Mouse (Mus musculus): Measurements from ENCODE around the gene Zfp358. TPM values are rescaled to one million over a fixed set of nuclear protein-coding genes. Genes with fewer than 3 reads are reported as not detected.
A peak's percentile ranks its signal among the peaks of the same experiment; 100 is the strongest.

Gene Zfp358
- 29.8 and 31.6 TPM in 2 replicates for polyA plus RNA-seq (2015; fragmentation: Nextera tagmentation; extraction: Ambion mirVana)

- ATAC-seq (peak; percentile 98), DNase-seq (ENCODE audit: low spot score) (peak; percentile 89)
- Histone ChIP-seq H3K9me3 (ENCODE audit: low read length) (no peaks in the 10 kb centered on the region), H3K27me3 (replicated peaks; ENCODE audit: insufficient read depth, low read length) (no peaks in the 10 kb centered on the region), H3K9ac (replicated peaks; ENCODE audit: low read depth) (peak within 1 kb of the TSS; percentile 97), H3K4me1 (ENCODE audit: insufficient read depth, low read depth, low read length) (peaks cover 6% of the 10 kb centered on the region; the same call in 1 of the 2 replicates), H3K36me3 (ENCODE audit: insufficient read depth, low read length) (peaks cover 9% of the 10 kb centered on the region; the same call in 1 of the 2 replicates), H3K27ac (ENCODE audit: low read length) (peak within 1 kb of the TSS; percentile 82), H3K4me2 (replicated peaks; ENCODE audit: low read depth, low read length) (peak within 1 kb of the TSS; percentile 68), H3K4me3 (ENCODE audit: low read depth, low read length) (peak within 1 kb of the TSS; percentile 94)
- TF ChIP-seq EP300 (IDR thresholded peaks at IDR 0.05) (no peak), CTCF (IDR thresholded peaks at IDR 0.05) (no peak)
- 2% methylated on average over 43 of the region's 64 CpGs for WGBS
Measured at GRCm38 (mm10) chr8:3492901-3493844, at the start of gene Zfp358. Zfp358 (plus strand) TSS chr8:3493138.

- H3K27ac ChIP-seq (ENCODE audit: low read length): no peak overlapping the region
- peaks cover 20% of the 10 kb centered on the region for H3K36me3 ChIP-seq (ENCODE audit: insufficient read depth, low read length)
- H3K27me3 ChIP-seq (replicated peaks; ENCODE audit: insufficient read depth, low read length): no peaks in the 10 kb centered on the region
- no peak overlapping the region for H3K4me2 ChIP-seq (replicated peaks; ENCODE audit: low read depth, low read length)
- H3K4me1 ChIP-seq (ENCODE audit: insufficient read depth, low read depth, low read length): no peaks in the 10 kb centered on the region
- DNase-seq (ENCODE audit: low spot score) (no peak), ATAC-seq (no peak)
- no peak overlapping the region for H3K4me3 ChIP-seq (ENCODE audit: low read depth, low read length)
- no peak for TF ChIP-seq EP300 (IDR thresholded peaks at IDR 0.05)
- TF ChIP-seq CTCF (IDR thresholded peaks at IDR 0.05): no peak
- no peak overlapping the region for H3K9ac ChIP-seq (replicated peaks; ENCODE audit: low read depth)
- H3K9me3 ChIP-seq (ENCODE audit: low read length): no peaks in the 10 kb centered on the region
- 95% methylated on average over 2 of the region's 2 CpGs for WGBS
Measured at GRCm38 (mm10) chr8:3449226-3449625, 43.7 kb upstream of the Zfp358 start.

- 33% methylated on average over 5 of the region's 5 CpGs for WGBS
- no peak overlapping the region for H3K4me3 ChIP-seq (ENCODE audit: low read depth, low read length)
- H3K36me3 ChIP-seq (ENCODE audit: insufficient read depth, low read length): peaks cover 27% of the 10 kb centered on the region
- no peak overlapping the region for H3K9ac ChIP-seq (replicated peaks; ENCODE audit: low read depth)
- peak; percentile 54 for DNase-seq (ENCODE audit: low spot score)
- H3K9me3 ChIP-seq (ENCODE audit: low read length): no peaks in the 10 kb centered on the region
- H3K27ac ChIP-seq (ENCODE audit: low read length): no peak overlapping the region
- ATAC-seq: peak; percentile 50; the same call in 1 of the 2 replicates
- H3K4me2 ChIP-seq (replicated peaks; ENCODE audit: low read depth, low read length): no peak overlapping the region
- H3K4me1 ChIP-seq (ENCODE audit: insufficient read depth, low read depth, low read length): no peaks in the 10 kb centered on the region
- H3K27me3 ChIP-seq (replicated peaks; ENCODE audit: insufficient read depth, low read length): no peaks in the 10 kb centered on the region
- TF ChIP-seq CTCF (IDR thresholded peaks at IDR 0.05) (peak; percentile 96), EP300 (IDR thresholded peaks at IDR 0.05) (no peak)
Measured at GRCm38 (mm10) chr8:3450670-3451069, 42.3 kb upstream of the Zfp358 start.

- DNase-seq (ENCODE audit: low spot score) (no peak), ATAC-seq (no peak)
- H3K27ac ChIP-seq (ENCODE audit: low read length): no peak overlapping the region
- no peak overlapping the region for H3K4me2 ChIP-seq (replicated peaks; ENCODE audit: low read depth, low read length)
- H3K36me3 ChIP-seq (ENCODE audit: insufficient read depth, low read length): peaks cover 25% of the 10 kb centered on the region
- no peaks in the 10 kb centered on the region for H3K27me3 ChIP-seq (replicated peaks; ENCODE audit: insufficient read depth, low read length)
- H3K4me3 ChIP-seq (ENCODE audit: low read depth, low read length): no peak overlapping the region
- H3K9ac ChIP-seq (replicated peaks; ENCODE audit: low read depth): no peak overlapping the region
- no peak for TF ChIP-seq EP300 (IDR thresholded peaks at IDR 0.05)
- no peak for TF ChIP-seq CTCF (IDR thresholded peaks at IDR 0.05)
- no peaks in the 10 kb centered on the region for H3K9me3 ChIP-seq (ENCODE audit: low read length)
- 99% methylated on average over 25 of the region's 25 CpGs for WGBS
- no peaks in the 10 kb centered on the region for H3K4me1 ChIP-seq (ENCODE audit: insufficient read depth, low read depth, low read length)
Measured at GRCm38 (mm10) chr8:3451992-3452391, 40.9 kb upstream of the Zfp358 start.

GRCm38 (mm10) chr8:3463248-3463647, 29.7 kb upstream of the Zfp358 start:
- H3K27me3 ChIP-seq (replicated peaks; ENCODE audit: insufficient read depth, low read length): no peaks in the 10 kb centered on the region

GRCm38 (mm10) chr8:3464309-3464708, 28.6 kb upstream of the Zfp358 start:
- Histone ChIP-seq H3K4me2 (replicated peaks; ENCODE audit: low read depth, low read length) (no peak overlapping the region), H3K4me3 (ENCODE audit: low read depth, low read length) (no peak overlapping the region), H3K27ac (ENCODE audit: low read length) (no peak overlapping the region), H3K36me3 (ENCODE audit: insufficient read depth, low read length) (no peaks in the 10 kb centered on the region; the same call in 1 of the 2 replicates), H3K9ac (replicated peaks; ENCODE audit: low read depth) (no peak overlapping the region), H3K4me1 (ENCODE audit: insufficient read depth, low read depth, low read length) (peaks cover 6% of the 10 kb centered on the region; the same call in 1 of the 2 replicates), H3K9me3 (ENCODE audit: low read length) (no peaks in the 10 kb centered on the region), H3K27me3 (replicated peaks; ENCODE audit: insufficient read depth, low read length) (no peaks in the 10 kb centered on the region)
- peak; percentile 49 for DNase-seq (ENCODE audit: low spot score)
- WGBS: 50% methylated on average over 5 of the region's 5 CpGs
- TF ChIP-seq EP300 (IDR thresholded peaks at IDR 0.05) (no peak), CTCF (IDR thresholded peaks at IDR 0.05) (peak; percentile 73)
- no peak for ATAC-seq

More at GRCm38 (mm10) chr8:3463248-3463647, 29.7 kb upstream of the Zfp358 start:
- Histone ChIP-seq H3K9me3 (ENCODE audit: low read length) (no peaks in the 10 kb centered on the region), H3K9ac (replicated peaks; ENCODE audit: low read depth) (no peak overlapping the region), H3K36me3 (ENCODE audit: insufficient read depth, low read length) (no peaks in the 10 kb centered on the region; the same call in 1 of the 2 replicates), H3K4me3 (ENCODE audit: low read depth, low read length) (no peak overlapping the region), H3K4me2 (replicated peaks; ENCODE audit: low read depth, low read length) (no peak overlapping the region), H3K4me1 (ENCODE audit: insufficient read depth, low read depth, low read length) (peaks cover 6% of the 10 kb centered on the region; the same call in 1 of the 2 replicates), H3K27ac (ENCODE audit: low read length) (no peak overlapping the region)
- DNase-seq (ENCODE audit: low spot score): no peak
- WGBS: 91% methylated on average over 2 of the region's 2 CpGs
- no peak for ATAC-seq
- TF ChIP-seq EP300 (IDR thresholded peaks at IDR 0.05) (no peak), CTCF (IDR thresholded peaks at IDR 0.05) (no peak)

Measured in lung, postnatal 0 days (tissue).